Mouse (Mus musculus) brain, embryonic 18.5 days (tissue): Measurements from ENCODE around the gene Pknox2.

Experiments
- DNase-seq: peaks from one replicate; pipeline ENCODE4 v3.0.0-alpha.2; 2012; ENCODE audit warnings: low read depth, low spot score

Gene Pknox2

GRCm38 (mm10) chr9:36990626-36991368 lies 156.4 kb downstream of the Pknox2 start:
- DNase-seq = no peak

GRCm38 (mm10) chr9:36989991-36990390 lies 157.2 kb downstream of the Pknox2 start:
- DNase-seq = no peak

DNA sequence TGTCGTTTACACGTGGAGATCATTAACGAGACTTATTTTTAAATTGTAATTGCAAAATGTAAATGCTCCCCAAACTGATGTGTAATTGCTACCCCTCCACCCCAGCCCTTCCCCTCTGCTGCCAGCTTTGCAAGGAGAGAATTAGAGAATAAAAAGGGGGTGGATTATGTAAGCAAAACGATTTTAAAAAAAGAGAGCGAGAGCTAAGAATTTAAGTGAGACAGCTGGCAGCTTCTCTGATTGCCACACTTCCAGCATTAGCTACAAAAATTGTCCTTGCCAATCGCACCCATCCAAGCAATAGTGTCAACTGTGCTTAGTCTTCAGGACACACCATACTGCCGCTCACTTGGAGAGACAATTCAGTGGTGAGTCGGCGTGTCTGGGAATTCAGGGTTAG lies 162.0 kb downstream of the Pknox2 start:
- DNase-seq = no peak

GRCm38 (mm10) chr9:36976596-36977362 lies 170.4 kb downstream of the Pknox2 start:
- no peak for DNase-seq

GRCm38 (mm10) chr9:36973486-36974227 lies 173.6 kb downstream of the Pknox2 start:
- DNase-seq = no peak

DNA sequence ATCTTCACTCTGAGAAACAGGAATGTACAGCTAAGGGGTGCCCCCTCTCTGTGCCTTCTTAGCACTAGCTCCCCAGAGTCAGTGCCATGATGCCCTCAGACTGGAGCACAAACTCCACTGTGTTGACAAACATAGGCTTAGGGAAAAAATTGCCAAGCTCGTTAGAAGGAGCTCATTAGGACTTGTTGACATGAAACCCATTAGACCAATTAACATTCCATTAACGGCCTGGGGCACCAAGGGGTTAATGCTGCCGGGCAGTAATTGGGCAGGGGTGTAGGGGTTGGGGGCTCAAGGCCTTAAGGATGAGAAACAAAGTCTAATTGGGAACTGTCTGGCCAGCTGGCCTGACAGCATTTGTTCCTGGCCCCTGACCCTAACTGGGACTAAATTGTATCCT lies 175.1 kb downstream of the Pknox2 start:
- no peak for DNase-seq

- DNase-seq = no peak
Observed at GRCm38 (mm10) chr9:36971066-36971465, 176.1 kb downstream of the Pknox2 start.

DNA sequence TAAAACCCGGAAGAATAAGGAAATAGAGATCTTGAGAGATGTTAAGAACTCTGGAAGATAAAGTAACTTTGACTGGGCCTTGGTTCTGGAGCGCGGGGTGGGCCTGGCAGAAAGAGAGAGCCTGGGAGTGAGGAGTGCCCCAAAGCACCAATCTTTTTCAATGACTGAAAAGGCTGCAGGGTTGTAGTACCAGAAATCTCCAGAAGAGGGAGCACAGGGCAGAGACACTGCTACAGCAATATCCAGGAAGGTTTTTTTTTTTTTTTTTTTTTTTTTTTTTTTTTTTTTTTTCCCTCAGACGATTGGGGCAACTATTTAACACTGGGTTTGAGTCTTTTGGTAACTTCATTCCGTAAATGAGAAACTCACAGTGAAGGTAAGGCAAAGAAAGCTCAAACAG lies 176.6 kb downstream of the Pknox2 start:
- no peak for DNase-seq

GRCm38 (mm10) chr9:36969131-36969530 lies 178.1 kb downstream of the Pknox2 start:
- no peak for DNase-seq

- no peak for DNase-seq
Observed at GRCm38 (mm10) chr9:36968713-36969112, 178.5 kb downstream of the Pknox2 start.

DNA sequence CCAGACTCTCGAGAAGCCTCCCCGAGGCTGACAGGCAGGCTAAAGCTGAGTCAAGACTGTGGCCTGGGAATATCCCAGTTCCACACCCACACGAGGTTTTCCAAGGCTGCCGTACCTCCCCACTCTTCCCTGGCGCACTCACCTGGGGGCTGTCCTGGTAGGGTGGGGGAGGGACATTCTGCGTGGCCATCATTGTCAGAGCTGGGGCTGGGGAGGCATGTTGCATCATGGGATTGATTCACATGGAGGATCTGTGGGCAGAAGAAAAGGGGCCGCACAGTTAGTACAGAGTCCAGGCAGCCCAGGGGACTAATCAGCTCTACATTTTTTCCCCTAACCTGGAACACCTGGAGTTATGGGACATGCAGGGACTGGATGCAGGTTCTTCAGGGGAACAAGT lies 179.0 kb downstream of the Pknox2 start:
- no peak for DNase-seq

- no peak for DNase-seq
Observed at GRCm38 (mm10) chr9:36965720-36966119, 181.5 kb downstream of the Pknox2 start.

DNA sequence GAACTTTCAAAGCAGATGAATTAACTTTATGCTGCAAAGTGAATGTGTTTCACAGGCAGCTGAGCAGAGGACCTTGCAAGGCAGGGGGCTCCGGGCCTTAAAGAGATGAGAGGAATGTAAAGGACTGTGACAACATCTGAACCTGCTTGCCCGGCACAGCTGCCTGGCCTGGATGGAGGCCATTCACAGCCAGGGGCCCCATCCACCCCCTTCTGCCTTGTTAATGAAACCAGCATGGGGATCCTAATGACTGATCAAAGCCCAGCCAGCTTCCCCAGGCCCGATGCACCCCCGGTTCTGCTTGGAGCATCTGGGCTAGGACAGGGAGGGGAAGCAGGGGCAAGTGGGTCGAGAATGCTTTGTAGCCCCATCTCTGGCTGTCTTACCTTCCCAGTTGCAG lies 183.0 kb downstream of the Pknox2 start:
- no peak for DNase-seq

- no peak for DNase-seq
Observed at GRCm38 (mm10) chr9:36963512-36963911, 183.7 kb downstream of the Pknox2 start.

DNA sequence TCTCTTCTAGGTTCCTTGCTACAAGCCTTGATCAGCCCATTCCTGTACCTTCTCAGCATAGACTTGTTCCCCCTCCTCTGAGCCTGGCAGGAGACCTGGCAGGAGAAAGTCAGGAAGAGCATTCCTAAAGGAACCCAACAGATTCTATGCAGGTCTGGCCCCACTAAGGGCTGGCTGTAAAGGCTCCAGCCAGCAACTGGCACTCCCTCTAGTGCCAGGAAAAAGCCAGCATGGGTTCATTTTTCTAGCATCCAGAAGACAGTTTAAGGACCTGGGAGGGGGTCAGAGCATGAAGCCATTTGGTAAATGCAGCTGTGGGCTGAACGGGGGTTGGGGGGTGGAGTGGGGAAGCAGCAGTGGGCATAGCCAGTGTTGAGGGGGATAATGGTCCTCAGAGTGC lies 185.3 kb downstream of the Pknox2 start:
- no peak for DNase-seq

GRCm38 (mm10) chr9:36961153-36961552 lies 186.1 kb downstream of the Pknox2 start:
- DNase-seq = no peak

GRCm38 (mm10) chr9:36951133-36951484 lies 196.1 kb downstream of the Pknox2 start:
- DNase-seq = no peak

DNA sequence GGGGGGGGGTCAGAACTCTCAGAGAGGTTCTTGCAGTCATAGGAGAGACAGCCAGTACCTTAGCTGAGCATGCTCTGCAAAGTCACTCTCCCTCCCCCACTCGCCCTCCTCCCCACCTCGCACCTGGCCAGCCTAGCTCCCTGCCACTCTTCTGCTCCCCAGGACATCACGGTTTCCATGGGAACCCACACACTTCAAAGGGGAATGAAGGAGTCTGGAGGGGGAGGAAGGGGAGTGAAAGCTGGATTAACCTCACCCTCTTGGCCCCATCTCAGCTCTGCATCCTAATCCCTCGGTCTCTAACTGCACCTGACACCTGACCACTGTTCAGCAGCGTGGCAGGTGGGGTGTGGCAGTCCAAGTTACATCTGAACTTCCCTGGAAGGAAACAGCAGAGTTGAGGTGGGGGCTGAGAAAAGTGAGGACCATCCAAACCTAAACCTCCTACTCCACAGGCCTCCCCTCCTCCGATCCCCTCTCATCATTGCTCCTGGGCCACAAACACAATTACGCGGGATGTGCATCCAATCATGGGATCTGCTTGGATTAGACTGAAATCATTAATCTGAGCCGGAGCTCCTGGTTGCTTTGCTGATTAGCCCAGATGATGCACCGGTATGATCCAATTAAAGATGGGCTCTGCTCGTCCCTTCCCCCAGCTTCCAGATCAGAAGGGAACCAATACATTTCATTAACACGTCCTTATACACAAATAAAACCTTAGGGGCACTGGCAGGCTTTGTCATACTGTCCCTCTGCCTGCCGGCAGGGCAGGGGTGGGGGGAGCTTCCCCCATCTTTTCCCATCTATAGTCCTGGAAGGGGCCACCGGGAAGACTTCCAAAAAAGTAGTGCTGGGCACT lies 196.7 kb downstream of the Pknox2 start:
- DNase-seq = no peak

DNA sequence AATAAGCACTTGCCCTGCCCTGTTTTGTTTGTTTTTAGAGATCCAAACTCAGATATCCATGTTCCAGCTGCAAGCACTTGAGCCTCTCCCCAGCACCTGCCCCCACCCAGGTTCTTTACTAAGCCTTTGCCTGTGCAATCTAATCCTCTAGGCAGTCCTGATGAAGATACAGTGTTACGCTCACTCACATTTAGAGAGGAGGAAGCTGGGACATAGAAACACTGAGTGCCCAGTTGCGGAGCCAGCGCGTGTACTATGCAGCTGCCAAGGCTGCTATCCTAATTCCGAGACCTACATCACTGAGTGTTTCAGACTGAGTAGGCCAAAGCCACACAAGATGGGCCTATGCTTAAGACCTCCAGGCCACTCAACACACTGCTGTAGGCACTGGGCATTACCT lies 199.0 kb downstream of the Pknox2 start:
- DNase-seq = no peak

DNA sequence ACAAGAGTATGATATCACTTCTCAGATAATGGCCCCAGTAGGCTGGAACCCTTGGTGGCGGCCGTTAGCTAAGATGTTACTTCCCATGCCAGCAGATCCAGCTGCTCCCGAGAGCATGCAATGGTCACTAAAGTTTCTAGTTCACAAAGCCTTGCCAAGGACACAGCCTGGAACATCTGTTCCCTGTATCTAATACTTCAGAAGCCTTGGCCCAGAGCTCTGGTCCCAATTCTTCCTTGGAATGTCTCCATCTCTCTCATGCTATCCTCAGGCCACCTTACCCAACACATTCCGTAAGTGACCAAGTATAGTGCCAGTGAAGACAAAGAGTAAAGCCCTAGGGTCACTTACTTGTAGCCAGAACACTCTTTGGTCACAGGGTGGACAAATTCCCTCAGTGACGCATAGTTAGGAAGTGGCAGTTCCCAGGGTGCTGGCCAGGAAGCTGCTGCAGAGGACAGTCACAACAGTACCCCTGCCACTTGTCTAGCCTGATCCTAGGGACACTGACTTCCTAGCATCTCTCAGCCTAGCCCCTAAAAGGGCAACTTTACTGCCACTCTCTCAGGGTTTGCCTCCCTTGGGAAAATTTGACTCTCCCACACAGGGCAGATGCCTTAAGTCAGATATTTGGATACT lies 200.0 kb downstream of the Pknox2 start:
- DNase-seq = no peak

DNA sequence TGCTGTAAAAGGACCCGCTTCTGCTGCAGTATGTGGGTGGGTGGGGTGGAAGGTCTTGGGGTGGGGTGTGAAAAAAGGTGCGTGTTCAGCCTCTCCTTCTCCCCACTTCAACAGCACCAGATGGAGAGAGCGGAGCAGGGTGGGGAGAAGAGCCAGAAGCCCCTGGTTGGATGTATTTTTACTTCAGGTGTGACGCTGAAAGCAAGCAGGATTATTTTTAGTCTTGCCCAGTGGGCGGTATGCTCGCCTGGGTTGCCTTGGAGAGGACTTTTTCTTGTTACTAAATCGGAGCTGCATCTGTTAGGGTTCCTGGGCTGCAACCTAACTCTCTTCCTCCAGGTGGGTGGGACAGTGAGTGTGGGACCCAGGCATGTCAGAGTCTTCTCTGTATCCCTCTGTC lies 202.4 kb downstream of the Pknox2 start:
- DNase-seq = no peak
